Mouse (Mus musculus) erythroblast, embryonic 14.5 days (primary cell): ENCODE measurements around the gene Tmem116.

Source experiments
- GATA1 ChIP-seq: IDR thresholded peaks from 2 replicates; pipeline ENCODE4 v1.6.1; 2012; ENCODE audit warnings: low read length, inconsistent platforms, mixed read lengths
- TAL1 ChIP-seq: IDR thresholded peaks from 3 replicates; pipeline ENCODE4 v1.6.1; 2012; ENCODE audit warnings: low read length, inconsistent platforms, mixed read lengths

- no peak for TF ChIP-seq TAL1
- no peak for TF ChIP-seq GATA1
Observed at GRCm38 (mm10) chr5:121506846-121507245, 55.2 kb downstream of the Tmem116 start.
